Mouse (Mus musculus): ENCODE data around the gene Cers6. TPM values are rescaled to one million over a fixed set of nuclear protein-coding genes. Genes with fewer than 3 reads are reported as not detected.

Cers6 gene
- polyA plus RNA-seq, 1 experiment from 2014 or later: 21.5 TPM

- 84% methylated on average over 8 of the region's 8 CpGs for WGBS
These were observed 221.4 kb downstream of the Cers6 start for GRCm38 (mm10) chr2:69082499-69083197.

GRCm38 (mm10) chr2:69083198-69083509 lies 221.9 kb downstream of the Cers6 start:
- no peak overlapping the region for H3K9ac ChIP-seq (ENCODE audit: low read depth, low read length)
- TF ChIP-seq CTCF (IDR thresholded peaks at IDR 0.05; ENCODE audit: low read depth): no peak
- H3K4me2 ChIP-seq (replicated peaks; ENCODE audit: low read depth): no peak overlapping the region
- no peaks in the 10 kb centered on the region for H3K4me1 ChIP-seq (replicated peaks; ENCODE audit: control insufficient read depth, insufficient read depth, low read length)
- no peak overlapping the region for H3K4me3 ChIP-seq (ENCODE audit: low read depth, low read length)
- no peak for ATAC-seq
- WGBS: 95% methylated on average over 3 of the region's 3 CpGs
- H3K9me3 ChIP-seq (ENCODE audit: control insufficient read depth): no peaks in the 10 kb centered on the region
- H3K27me3 ChIP-seq (replicated peaks; ENCODE audit: control insufficient read depth, insufficient read depth, low read length): no peaks in the 10 kb centered on the region
- 0 out of 2 replicates have a peak, but pooled peaks cover 9% of the 10 kb centered on the region for H3K36me3 ChIP-seq (ENCODE audit: control insufficient read depth, insufficient read depth)
- H3K27ac ChIP-seq (ENCODE audit: low read depth, low read length): no peak overlapping the region

More at GRCm38 (mm10) chr2:69082499-69083197, 221.4 kb downstream of the Cers6 start:
- Histone ChIP-seq H3K9ac (ENCODE audit: low read depth, low read length) (no peak overlapping the region), H3K27ac (ENCODE audit: low read depth, low read length) (no peak overlapping the region), H3K36me3 (ENCODE audit: control insufficient read depth, insufficient read depth) (0 out of 2 replicates have a peak, but pooled peaks cover 4% of the 10 kb centered on the region), H3K9me3 (ENCODE audit: control insufficient read depth) (no peaks in the 10 kb centered on the region), H3K4me2 (replicated peaks; ENCODE audit: low read depth) (no peak overlapping the region), H3K4me3 (ENCODE audit: low read depth, low read length) (no peak overlapping the region), H3K27me3 (replicated peaks; ENCODE audit: control insufficient read depth, insufficient read depth, low read length) (no peaks in the 10 kb centered on the region), H3K4me1 (replicated peaks; ENCODE audit: control insufficient read depth, insufficient read depth, low read length) (no peaks in the 10 kb centered on the region)
- TF ChIP-seq CTCF (IDR thresholded peaks at IDR 0.05; ENCODE audit: low read depth): no peak
- ATAC-seq: no peak

GRCm38 (mm10) chr2:69084416-69084815 lies 223.2 kb downstream of the Cers6 start:
- no peaks in the 10 kb centered on the region for H3K27me3 ChIP-seq (replicated peaks; ENCODE audit: control insufficient read depth, insufficient read depth, low read length)

GRCm38 (mm10) chr2:69086505-69087260 lies 225.4 kb downstream of the Cers6 start:
- 0 out of 2 replicates have a peak, but pooled peaks cover 9% of the 10 kb centered on the region for H3K36me3 ChIP-seq (ENCODE audit: control insufficient read depth, insufficient read depth)
- H3K4me3 ChIP-seq (ENCODE audit: low read depth, low read length): no peak overlapping the region
- no peak overlapping the region for H3K27ac ChIP-seq (ENCODE audit: low read depth, low read length)
- no peaks in the 10 kb centered on the region for H3K9me3 ChIP-seq (ENCODE audit: control insufficient read depth)
- WGBS: 75% methylated on average over 8 of the region's 8 CpGs
- H3K4me1 ChIP-seq (replicated peaks; ENCODE audit: control insufficient read depth, insufficient read depth, low read length): no peaks in the 10 kb centered on the region
- no peak for ATAC-seq
- no peak for TF ChIP-seq CTCF (IDR thresholded peaks at IDR 0.05; ENCODE audit: low read depth)
- no peak overlapping the region for H3K4me2 ChIP-seq (replicated peaks; ENCODE audit: low read depth)
- no peaks in the 10 kb centered on the region for H3K27me3 ChIP-seq (replicated peaks; ENCODE audit: control insufficient read depth, insufficient read depth, low read length)
- H3K9ac ChIP-seq (ENCODE audit: low read depth, low read length): no peak overlapping the region

More at GRCm38 (mm10) chr2:69084416-69084815, 223.2 kb downstream of the Cers6 start:
- no peak for TF ChIP-seq CTCF (IDR thresholded peaks at IDR 0.05; ENCODE audit: low read depth)
- Histone ChIP-seq H3K4me2 (replicated peaks; ENCODE audit: low read depth) (no peak overlapping the region), H3K27ac (ENCODE audit: low read depth, low read length) (no peak overlapping the region), H3K4me1 (replicated peaks; ENCODE audit: control insufficient read depth, insufficient read depth, low read length) (no peaks in the 10 kb centered on the region), H3K4me3 (ENCODE audit: low read depth, low read length) (no peak overlapping the region), H3K9ac (ENCODE audit: low read depth, low read length) (no peak overlapping the region), H3K36me3 (ENCODE audit: control insufficient read depth, insufficient read depth) (0 out of 2 replicates have a peak, but pooled peaks cover 9% of the 10 kb centered on the region), H3K9me3 (ENCODE audit: control insufficient read depth) (no peaks in the 10 kb centered on the region)
- WGBS: 76% methylated on average over 6 of the region's 6 CpGs
- no peak for ATAC-seq

- H3K27ac ChIP-seq (ENCODE audit: low read depth, low read length): no peak overlapping the region
- H3K27me3 ChIP-seq (replicated peaks; ENCODE audit: control insufficient read depth, insufficient read depth, low read length): no peaks in the 10 kb centered on the region
- H3K4me1 ChIP-seq (replicated peaks; ENCODE audit: control insufficient read depth, insufficient read depth, low read length): no peaks in the 10 kb centered on the region
- no peak for TF ChIP-seq CTCF (IDR thresholded peaks at IDR 0.05; ENCODE audit: low read depth)
- H3K4me3 ChIP-seq (ENCODE audit: low read depth, low read length): no peak overlapping the region
- no peak for ATAC-seq
- 0 out of 2 replicates have a peak, but pooled peaks cover 4% of the 10 kb centered on the region for H3K36me3 ChIP-seq (ENCODE audit: control insufficient read depth, insufficient read depth)
- H3K4me2 ChIP-seq (replicated peaks; ENCODE audit: low read depth): no peak overlapping the region
- H3K9ac ChIP-seq (ENCODE audit: low read depth, low read length): no peak overlapping the region
- H3K9me3 ChIP-seq (ENCODE audit: control insufficient read depth): no peaks in the 10 kb centered on the region
These were observed 234.6 kb downstream of the Cers6 start for GRCm38 (mm10) chr2:69095836-69096235.

GRCm38 (mm10) chr2:69096821-69097220 lies 235.6 kb downstream of the Cers6 start:
- 89% methylated on average over 4 of the region's 4 CpGs for whole genome bisulfite sequencing
- H3K4me3 ChIP-seq (ENCODE audit: low read depth, low read length): no peak overlapping the region
- H3K4me2 ChIP-seq (replicated peaks; ENCODE audit: low read depth): no peak overlapping the region
- no peak for TF ChIP-seq CTCF (IDR thresholded peaks at IDR 0.05; ENCODE audit: low read depth)
- no peaks in the 10 kb centered on the region for H3K9me3 ChIP-seq (ENCODE audit: control insufficient read depth)
- no peak for ATAC-seq
- H3K27ac ChIP-seq (ENCODE audit: low read depth, low read length): no peak overlapping the region
- no peaks in the 10 kb centered on the region for H3K27me3 ChIP-seq (replicated peaks; ENCODE audit: control insufficient read depth, insufficient read depth, low read length)
- H3K4me1 ChIP-seq (replicated peaks; ENCODE audit: control insufficient read depth, insufficient read depth, low read length): no peaks in the 10 kb centered on the region
- H3K36me3 ChIP-seq (ENCODE audit: control insufficient read depth, insufficient read depth): 0 out of 2 replicates have a peak, but pooled peaks cover 4% of the 10 kb centered on the region
- no peak overlapping the region for H3K9ac ChIP-seq (ENCODE audit: low read depth, low read length)
